Mouse (Mus musculus) cerebellum, postnatal 4 days (tissue): ENCODE results near the gene Myrf.

Experiments used
- DNase-seq, 2 experiments: peaks; one replicate each; pipeline ENCODE4 v3.0.0; 2022; ENCODE audit warnings: low spot score in 2 of 2, mixed read lengths in 1 of 2

Myrf gene

GRCm38 (mm10) chr19:10208851-10209250 lies 31.7 kb downstream of the Myrf start:
- no peak for DNase-seq

- DNase-seq = no peak
Measured at GRCm38 (mm10) chr19:10205051-10205450, 35.5 kb downstream of the Myrf start.

GRCm38 (mm10) chr19:10204616-10205001 lies 35.9 kb downstream of the Myrf start:
- no peak for DNase-seq

GRCm38 (mm10) chr19:10203848-10204615 lies 36.5 kb downstream of the Myrf start, which contains the start of the genes Tmem258 and Fen1:
TSS of gene Tmem258 (plus strand) at chr19:10204014.
TSS of gene Fen1 (minus strand) at chr19:10204169.
- DNase-seq = peak; percentile 80 to 92

- no peak for DNase-seq
Measured at GRCm38 (mm10) chr19:10203146-10203847, 37.3 kb downstream of the Myrf start.

GRCm38 (mm10) chr19:10198723-10199122 lies 41.8 kb downstream of the Myrf start:
- peak; percentile 73 to 88 for DNase-seq

GRCm38 (mm10) chr19:10198286-10198685 lies 42.3 kb downstream of the Myrf start:
- no peak for DNase-seq

GRCm38 (mm10) chr19:10197130-10197529 lies 43.4 kb downstream of the Myrf start:
- DNase-seq = no peak

- DNase-seq = no peak
Measured at GRCm38 (mm10) chr19:10195252-10195651, 45.3 kb downstream of the Myrf start.

- DNase-seq = no peak
Measured at GRCm38 (mm10) chr19:10194337-10194736, 46.2 kb downstream of the Myrf start.

- no peak for DNase-seq
Measured at GRCm38 (mm10) chr19:10191326-10191725, 49.2 kb downstream of the Myrf start.

GRCm38 (mm10) chr19:10190796-10191195 lies 49.8 kb downstream of the Myrf start:
- DNase-seq = peak; percentile 72 to 80

- no peak for DNase-seq
Measured at GRCm38 (mm10) chr19:10189940-10190339, 50.6 kb downstream of the Myrf start.

- no peak for DNase-seq
Measured at GRCm38 (mm10) chr19:10189022-10189421, 51.5 kb downstream of the Myrf start.

GRCm38 (mm10) chr19:10188281-10188811 lies 52.2 kb downstream of the Myrf start:
- peak; percentile 55 to 88 for DNase-seq

GRCm38 (mm10) chr19:10186569-10186968 lies 54.0 kb downstream of the Myrf start:
- no peak for DNase-seq

- DNase-seq = no peak
Measured at GRCm38 (mm10) chr19:10185876-10186275, 54.7 kb downstream of the Myrf start.

GRCm38 (mm10) chr19:10184096-10184495 lies 56.5 kb downstream of the Myrf start:
- no peak for DNase-seq

GRCm38 (mm10) chr19:10183299-10183983 lies 57.1 kb downstream of the Myrf start:
- peak in 1 of 2 experiments; percentile 62 for DNase-seq

- peak; percentile 89 to 95 for DNase-seq
Measured at GRCm38 (mm10) chr19:10182670-10183298, 57.8 kb downstream of the Myrf start, which contains the start of gene Fads1. TSS of gene Fads1 (plus strand) at chr19:10182888.

GRCm38 (mm10) chr19:10182142-10182541 lies 58.4 kb downstream of the Myrf start:
- DNase-seq = no peak
